Mouse (Mus musculus) urinary bladder, adult 2 months (tissue): Measurements from ENCODE around the gene E2f2. TPM values are rescaled to one million over a fixed set of nuclear protein-coding genes. Genes with fewer than 3 reads are reported as not detected.

Experiments used
- DNase-seq: peaks from one replicate; pipeline ENCODE4 v3.0.0; 2022; ENCODE audit warnings: low spot score
- polyA plus RNA-seq: library from polyadenylated mRNA; depleted of rRNA; stranded (reverse); fragments of >200 nt; gene quantifications from 2 replicates; pipeline ENCODE4 v1.2.3, GENCODE M21; 2012; rRNA removed

Gene E2f2
- 0.50 TPM in 2 replicates for polyA plus RNA-seq

DNA sequence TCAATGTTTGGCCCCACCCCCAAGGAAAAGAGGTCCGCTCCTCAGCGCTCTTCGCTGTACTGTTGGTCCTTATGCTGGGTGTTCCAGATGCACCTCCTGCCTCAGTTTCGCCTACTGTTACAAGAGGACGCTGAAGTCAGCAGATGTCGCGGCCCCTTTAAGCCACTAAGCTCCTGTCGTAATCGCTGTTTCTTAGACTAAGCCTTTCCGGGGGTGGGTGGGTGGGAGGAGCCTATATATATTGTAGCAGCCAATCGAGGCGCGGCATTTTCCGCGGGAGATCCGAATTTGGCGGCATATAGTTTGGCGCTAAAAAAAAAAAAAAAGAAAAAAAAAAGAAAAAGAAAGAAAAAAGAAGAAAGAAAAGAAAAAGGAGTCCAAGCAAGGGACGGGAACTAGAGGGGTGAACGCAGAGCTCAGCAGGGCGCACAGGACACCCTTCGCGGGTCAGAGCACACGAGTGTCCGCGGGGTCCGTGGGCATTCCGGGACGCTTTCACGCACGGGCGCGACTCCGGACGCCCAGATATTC lies at the start of gene E2f2:
Gene E2f2 (plus strand): TSS at position 384 of the 531 bp plus-strand sequence.
- DNase-seq = no peak

GRCm38 (mm10) chr4:136123111-136123791 lies 48.9 kb upstream of the E2f2 start:
- DNase-seq = no peak

DNA sequence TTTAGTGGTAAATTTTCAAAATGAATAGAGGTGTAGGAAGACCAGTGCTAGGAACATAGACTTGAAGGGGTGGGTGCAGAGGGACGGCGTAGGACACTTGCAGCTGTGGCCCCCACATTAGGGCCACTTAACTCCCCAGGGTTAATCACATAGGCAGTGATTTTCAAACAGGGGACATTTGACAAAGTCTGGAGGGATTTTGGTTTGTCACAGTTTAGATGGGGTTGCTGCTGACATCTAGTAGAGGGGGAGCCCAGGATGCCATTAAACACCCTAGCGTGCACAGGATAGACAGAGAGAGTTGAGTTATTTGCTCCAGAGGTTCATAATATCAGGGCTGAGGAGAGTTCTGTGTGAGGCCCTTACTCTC lies 48.4 kb upstream of the E2f2 start:
- DNase-seq = no peak

GRCm38 (mm10) chr4:136124581-136124980 lies 47.6 kb upstream of the E2f2 start:
- DNase-seq = no peak

DNA sequence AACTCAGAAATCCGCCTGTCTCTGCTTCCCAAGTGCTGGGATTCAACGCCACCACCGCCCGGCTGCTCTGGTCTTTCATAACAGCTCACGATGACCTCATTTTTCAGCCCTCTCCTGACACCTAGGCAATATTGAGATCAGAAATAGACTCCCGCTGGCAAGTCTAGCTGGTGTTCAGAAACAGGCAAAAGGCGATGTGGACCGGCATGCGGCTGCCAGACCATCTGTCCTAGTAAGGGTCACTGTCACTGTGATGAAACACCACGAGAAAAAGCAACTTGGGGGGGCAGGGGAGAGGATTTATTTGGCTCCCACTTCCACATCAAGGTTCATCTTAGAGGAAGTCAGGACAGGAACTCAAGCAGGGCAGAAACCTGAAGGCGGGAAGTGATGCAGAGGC lies 46.7 kb upstream of the E2f2 start:
- DNase-seq = no peak

DNA sequence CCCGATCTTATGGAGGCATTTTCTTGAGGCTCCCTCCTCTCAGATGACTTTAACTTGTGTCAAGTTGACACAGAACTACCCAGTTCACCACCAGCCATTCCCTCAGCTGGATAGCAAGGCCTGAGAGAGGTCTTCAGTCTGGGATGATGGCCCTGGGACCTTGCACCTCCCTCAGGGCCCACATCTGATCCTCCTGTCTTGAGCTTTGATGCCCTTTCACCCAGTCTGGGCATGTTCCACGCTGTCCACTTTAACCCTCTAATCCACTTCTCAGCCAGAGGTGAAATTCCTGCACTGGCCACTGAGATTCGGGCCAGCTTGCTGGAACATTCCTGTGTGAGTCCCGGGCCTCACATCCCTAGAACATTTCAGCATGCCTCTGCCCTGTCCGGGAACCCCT lies 46.2 kb upstream of the E2f2 start:
- DNase-seq = no peak

- no peak for DNase-seq
Measured at GRCm38 (mm10) chr4:136127670-136128069, 44.5 kb upstream of the E2f2 start.

DNA sequence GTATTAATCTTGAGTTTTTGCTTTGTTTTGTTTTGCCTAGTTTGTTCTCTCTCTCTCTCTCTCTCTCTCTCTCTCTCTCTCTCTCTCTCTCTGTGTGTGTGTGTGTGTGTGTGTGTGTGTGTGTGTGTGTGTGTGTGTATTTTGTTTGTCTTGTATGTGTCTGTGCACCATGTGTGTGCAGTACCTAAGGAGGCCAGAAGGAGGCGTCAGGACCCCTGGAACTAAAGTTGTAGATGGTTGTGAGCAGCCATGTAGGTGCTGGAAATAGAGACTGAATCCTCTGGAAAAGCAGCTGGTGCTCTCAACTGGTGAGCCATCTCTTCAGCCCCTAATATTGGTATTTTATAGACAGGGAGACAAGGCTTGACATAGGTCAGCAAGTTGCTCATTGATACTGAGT lies 42.4 kb upstream of the E2f2 start:
- DNase-seq = no peak

DNA sequence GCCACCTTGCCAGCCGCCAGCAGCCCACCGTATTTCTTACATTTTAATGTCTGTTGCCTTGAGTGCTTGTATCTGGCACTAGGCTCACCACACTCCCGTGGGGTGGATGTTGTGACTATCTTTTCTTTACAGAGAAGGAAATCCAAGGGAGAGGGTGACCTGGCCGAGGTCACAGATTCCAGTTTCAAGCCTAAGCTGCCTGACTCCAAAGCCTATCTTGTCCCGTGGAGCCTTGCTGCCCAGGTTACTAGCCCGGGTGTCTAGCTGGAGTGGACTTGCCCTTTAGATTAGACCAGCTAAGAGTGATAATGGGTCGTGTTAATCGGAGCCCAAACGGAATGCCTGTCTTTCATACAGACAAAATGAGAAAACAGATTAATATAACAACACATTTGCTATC lies 38.4 kb upstream of the E2f2 start:
- no peak for DNase-seq

- DNase-seq = no peak
Measured at GRCm38 (mm10) chr4:136134418-136134977, 37.7 kb upstream of the E2f2 start.

- DNase-seq = no peak
Measured at GRCm38 (mm10) chr4:136134978-136135873, 37.0 kb upstream of the E2f2 start.

DNA sequence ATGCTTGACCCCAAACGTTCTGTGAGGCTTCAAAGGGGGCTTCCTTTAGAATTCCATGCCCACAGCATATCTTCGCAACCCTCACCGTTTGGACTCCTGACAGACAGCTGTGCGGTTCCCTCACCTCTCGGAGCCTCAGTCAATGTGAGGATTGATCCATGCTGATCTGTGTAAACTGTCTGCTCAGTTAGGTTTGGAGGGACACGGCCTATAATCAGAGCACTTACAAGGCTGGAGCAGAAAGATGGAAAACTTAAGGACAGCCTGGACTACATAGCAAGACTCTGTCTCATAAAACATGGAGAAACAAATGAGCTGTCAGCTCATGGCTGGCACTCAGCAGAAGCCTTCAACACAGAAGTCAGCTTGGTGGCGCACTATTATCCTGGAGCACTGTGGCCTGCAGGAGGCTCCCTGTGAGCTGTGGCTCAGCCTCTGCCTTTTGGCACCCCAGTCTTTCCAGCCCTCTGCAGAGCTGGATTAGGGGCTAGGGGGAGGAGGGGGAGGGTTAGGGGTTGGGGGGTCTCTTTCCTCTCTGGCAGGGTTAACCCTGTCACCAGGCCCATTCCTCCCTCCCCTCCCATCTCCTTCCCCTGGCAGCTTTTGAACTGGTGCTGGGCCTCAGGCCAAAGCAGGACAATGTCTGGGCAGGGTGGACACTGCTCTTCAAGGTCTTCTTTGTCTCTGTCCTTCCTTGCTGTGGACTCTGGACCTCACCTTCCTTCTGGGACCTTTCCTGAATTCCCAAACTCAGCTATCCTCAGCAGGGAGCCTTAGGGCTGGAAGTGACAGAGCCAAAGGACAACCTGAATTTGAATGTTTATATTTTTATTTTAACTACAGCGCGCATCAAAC lies 36.1 kb upstream of the E2f2 start:
- DNase-seq = no peak

DNA sequence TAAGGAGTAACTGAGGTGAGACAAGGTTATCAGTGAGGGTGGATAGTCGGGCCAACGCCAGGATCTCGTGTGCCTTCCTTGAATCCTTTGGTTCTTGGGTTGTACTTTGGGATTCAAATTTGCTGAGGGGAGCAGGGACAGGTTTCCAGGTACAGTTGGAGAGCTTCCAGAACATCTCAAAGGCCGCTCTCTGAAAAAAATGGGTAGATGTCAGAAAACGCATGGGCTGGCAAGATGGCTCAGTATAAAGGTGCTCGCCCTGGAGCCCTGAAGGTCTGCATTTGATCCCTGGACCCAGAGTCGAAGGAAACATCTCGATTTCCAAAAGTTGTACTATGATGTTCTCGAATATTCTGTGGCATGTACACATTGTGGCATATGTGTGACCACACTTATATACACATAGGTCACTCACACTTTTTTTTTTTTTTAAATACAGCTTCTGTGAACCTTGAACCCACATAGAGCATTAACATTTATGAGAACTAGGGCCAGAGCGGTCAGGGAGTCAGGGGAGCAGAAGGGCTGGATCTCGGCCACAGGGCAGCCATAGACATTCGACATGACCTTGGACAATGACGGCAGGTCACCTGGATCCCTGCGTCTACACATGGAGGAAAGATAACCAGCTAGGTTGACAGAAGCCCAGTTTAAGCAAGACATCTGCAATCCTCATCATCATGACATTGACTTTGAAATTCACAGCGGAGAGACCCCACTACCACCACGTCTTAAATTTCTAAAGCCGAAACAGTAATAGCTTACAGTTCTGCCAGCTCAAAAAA lies 32.7 kb upstream of the E2f2 start:
- no peak for DNase-seq

- DNase-seq = peak; percentile 82
Measured at GRCm38 (mm10) chr4:136140327-136141250, 31.6 kb upstream of the E2f2 start.

DNA sequence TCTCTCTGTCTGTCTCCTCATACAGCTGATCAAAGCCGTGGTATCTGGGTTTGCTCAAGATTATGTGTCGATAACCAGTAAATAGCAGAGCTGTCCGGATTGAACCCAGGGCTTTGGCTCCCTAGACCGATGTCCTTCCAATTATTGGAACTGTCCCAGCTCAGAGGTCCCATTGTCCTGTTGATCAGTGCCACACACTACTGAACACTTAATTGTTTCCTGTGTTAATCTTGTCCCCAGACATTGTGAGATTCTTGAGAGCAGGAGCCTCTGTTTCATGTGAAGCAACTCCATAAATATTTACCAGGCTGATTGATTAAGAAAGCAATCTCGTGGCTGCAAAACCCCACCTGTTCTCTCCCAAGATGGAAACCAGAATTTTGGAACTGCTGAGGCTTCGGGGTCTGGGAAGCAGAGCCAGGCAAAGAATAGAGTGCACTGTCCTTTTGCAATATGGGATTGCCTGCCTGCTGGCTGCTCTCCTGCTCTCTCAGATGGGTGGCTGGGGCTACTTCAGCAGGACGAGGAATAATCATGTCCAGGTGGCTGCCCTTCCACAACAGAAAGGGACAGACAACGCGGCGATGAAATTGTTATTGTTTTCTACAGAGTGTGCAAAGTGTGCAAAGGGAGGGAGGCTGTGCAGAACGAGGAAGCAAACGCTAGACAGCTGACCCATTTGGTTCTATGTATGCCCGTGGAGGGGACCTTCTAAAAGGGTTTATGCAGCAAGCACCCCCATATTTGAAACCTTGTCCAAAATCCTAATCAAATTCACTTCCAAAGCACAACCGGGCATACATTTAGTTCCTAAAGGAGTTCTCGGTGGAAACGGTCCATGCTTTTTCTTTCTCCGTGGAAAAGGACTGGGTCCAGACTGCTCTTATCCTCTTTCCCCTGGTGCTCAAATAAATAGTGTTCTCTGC lies 29.7 kb upstream of the E2f2 start:
- DNase-seq = no peak

- DNase-seq = peak; percentile 93
Measured at GRCm38 (mm10) chr4:136143193-136143976, 28.8 kb upstream of the E2f2 start, which contains the start of gene Id3. Gene Id3 (plus strand): TSS chr4:136143497.

DNA sequence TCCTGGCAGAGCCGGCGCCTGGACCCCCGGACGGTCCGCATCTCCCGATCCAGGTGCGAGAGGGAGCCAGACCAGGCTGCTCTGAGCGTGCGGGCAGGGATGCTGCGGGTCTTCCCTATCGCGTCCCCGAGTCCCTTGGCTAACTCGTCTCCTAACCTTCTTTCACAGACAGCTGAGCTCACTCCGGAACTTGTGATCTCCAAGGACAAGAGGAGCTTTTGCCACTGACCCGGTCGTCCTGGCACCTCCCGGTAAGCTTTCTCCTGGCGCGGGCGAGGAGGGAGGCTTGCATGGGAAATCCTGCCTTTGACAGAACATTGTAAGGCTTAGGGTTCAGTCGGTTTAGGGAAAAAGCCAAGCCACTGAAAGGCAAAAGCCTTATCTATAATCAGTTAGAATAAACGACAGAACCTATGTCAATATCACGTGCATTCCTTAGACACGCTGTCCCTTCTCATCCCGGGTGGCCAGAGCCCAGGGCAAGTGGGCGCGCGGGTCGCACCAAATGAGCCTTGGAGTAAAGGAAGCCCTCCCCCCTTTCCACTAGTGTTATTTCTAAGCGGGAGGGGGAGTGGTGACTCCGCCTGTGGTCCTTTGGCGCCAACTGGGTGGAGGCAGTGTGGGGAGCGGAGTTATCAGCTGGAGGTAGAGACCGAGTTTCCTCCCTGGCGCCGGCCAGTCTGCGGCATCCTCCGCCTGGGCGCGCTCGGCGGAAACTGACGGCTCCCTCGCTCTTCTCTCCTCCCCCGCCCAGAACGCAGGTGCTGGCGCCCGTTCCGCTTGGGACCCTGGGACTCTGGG lies 27.9 kb upstream of the E2f2 start:
- DNase-seq = peak; percentile 84
